Mouse (Mus musculus) brain, embryonic 18.5 days (tissue): ENCODE results near the gene Gnaq.
"Not testable (repeated sequence)": the region's sequence is repeated elsewhere in the genome, so short reads cannot be mapped to it uniquely, and the experiment has no call there.

Source experiments
- DNase-seq: peaks from one replicate; pipeline ENCODE4 v3.0.0-alpha.2; 2012; ENCODE audit warnings: low read depth, low spot score

Gnaq gene

DNA sequence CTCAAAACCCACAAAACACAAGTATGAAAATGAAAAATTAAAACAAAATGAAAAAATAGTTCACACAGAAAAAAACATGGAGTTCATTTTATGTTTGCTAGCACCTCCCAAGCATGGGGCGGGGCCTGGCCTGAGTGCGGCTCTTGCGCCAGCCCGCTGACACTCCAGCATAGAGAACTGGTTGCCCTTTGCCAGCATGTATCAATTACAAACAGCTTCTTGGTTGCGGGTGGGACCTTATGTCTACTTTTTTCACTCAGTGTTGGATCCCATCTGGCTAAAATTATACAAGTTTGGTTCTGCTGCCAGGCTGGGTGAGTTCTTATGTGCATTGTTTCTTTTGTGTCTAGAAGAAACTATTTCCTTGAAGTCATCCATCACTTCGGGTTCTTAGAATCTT, 14.8 kb downstream of the Gnaq start:
- DNase-seq = no peak

GRCm38 (mm10) chr19:16149094-16149493, 16.5 kb downstream of the Gnaq start:
- no peak for DNase-seq

DNA sequence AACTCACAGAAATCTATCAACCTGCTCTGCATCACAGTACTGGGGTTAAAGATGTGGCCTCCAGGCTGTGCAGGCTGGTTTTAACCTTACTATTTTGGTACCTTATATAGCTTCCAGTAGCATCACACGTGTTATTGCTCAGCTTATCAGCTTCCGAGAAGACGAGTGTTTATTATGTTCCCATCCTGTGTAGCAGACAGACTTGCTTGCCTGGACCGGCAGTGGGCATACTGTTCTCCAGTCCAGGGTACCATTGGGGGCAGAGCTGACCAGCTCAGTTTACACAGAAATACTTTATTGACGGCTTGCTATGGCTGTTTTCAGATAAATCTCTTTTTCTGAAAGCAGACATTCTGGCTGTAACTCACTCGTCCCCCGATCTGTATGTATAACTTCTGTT, 17.7 kb downstream of the Gnaq start:
- DNase-seq = no peak

- no peak for DNase-seq
Observed at GRCm38 (mm10) chr19:16153851-16154250, 21.2 kb downstream of the Gnaq start.

- DNase-seq = no peak
Observed at GRCm38 (mm10) chr19:16154480-16154879, 21.8 kb downstream of the Gnaq start.

DNA sequence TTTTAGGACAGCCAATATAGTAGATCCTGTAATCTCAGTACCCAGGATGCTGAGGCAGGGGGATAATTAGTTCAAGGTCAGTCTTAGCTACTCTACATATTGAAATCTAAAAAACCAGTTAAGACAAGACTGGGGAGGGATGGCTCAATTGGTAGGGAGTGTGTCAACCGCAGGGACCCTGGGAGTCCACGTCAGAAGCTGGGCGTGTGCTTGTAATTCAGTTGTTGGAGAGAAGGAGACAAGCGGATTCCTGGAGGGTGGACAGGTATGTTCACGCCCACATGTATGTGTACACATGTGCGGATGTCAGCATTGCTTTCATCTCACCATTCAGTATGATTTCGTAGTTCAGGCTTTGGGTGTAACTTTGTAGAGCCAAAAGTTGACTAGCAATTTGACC, 24.5 kb downstream of the Gnaq start:
- no peak for DNase-seq

GRCm38 (mm10) chr19:16160759-16161158, 28.1 kb downstream of the Gnaq start:
- no peak for DNase-seq

DNA sequence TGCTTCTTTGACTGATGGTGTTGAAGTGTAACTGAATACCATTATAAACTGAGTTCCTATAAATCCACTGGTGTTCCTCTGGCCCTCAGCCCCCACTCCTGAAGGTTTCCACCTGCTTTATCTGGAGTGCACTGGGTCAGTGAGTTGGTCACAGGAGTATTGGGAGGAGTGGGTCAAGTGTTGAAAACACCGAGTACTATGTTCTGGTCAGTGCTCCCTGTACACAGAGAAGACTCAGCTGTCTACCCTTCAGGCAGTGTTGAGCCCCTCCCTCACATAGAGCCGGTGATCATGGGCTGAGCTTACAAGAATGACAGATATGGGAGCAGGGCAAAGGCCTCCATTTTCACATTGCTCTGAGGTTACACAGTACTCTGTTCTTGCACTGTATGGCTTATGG, 28.6 kb downstream of the Gnaq start:
- DNase-seq = no peak

GRCm38 (mm10) chr19:16164396-16164795, 31.8 kb downstream of the Gnaq start:
- DNase-seq = not testable (repeated sequence)

DNA sequence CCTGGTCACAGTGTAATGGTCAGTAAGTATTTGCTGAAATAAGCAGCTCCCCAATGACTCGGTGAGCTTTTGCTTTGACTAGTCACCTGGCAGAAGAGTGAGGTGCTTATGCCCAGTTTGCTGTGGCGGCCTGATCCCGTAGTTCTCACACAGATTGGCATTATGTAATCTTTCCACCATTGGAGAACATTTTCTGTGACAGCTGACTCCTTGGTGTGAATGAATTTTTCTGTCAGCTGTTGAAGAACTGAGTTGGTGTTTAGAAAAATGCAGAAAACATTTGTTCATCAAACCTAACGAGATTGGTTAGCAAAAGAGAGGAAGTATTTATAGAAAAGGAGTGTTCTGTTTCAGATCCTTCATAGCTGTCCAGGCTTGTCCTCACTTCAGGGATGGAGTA, 34.6 kb downstream of the Gnaq start:
- DNase-seq = no peak

DNA sequence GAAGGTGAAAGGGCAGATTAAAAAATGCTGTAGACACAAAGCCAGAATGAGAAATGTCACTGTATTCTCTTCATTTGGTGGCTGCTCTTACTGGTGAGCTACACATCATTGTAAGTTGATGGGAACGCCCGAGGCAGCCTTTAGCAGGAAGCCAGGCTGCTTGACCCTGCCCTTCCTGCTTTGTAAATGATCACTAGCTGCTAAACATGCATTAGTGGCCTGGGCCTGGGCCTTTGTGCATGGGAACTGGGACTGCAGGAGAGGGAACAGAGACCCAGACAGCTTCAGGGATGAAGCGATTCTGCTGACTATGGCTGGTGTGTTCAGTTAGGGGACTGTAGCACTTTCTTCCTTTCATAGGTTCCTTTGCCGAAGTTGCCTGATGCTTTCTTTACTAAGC, 35.6 kb downstream of the Gnaq start:
- no peak for DNase-seq

DNA sequence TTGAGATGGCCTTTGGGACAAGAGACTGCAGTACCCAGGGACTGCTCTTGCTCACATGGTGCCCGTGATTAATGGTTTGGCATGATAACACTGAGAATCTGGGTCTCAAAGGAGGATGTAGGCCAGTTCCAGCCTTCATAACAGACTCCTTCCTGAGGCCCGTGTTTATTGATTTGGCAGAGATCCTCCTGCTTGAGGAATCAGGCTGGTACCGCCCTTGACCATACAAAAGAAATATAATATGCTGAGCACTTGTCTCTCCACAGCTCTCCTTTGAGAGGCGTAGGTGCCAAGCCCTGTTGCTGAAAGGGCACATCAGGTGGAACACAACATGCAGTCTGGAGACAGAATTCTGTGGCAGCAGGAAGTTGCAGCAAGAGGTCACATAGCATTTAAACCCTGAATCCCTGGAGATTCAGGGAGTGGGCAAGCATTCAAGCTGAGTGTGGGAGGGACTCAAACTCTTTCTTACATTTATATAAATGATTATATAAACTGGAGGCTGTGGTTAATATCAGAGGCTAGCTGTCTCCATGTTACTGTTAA, 36.1 kb downstream of the Gnaq start:
- no peak for DNase-seq

DNA sequence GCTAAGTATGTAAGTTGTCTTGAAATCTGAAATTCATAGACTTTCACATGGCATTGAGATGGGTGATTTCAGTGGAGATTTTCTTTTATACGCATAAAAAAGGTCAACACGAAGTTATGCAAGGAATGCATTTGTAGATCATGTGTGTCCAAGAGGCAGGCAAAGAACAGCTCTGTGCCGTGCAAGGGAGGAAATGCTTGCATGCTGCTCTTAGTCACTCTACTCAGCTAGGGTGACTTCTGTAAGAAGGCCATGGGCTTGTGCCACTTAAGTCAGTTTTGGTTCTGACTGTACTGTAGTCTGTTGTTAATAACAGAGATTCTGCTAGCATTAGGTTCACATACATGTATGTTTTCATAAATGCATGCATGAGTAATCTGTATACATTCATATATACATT, 38.1 kb downstream of the Gnaq start:
- DNase-seq = no peak

DNA sequence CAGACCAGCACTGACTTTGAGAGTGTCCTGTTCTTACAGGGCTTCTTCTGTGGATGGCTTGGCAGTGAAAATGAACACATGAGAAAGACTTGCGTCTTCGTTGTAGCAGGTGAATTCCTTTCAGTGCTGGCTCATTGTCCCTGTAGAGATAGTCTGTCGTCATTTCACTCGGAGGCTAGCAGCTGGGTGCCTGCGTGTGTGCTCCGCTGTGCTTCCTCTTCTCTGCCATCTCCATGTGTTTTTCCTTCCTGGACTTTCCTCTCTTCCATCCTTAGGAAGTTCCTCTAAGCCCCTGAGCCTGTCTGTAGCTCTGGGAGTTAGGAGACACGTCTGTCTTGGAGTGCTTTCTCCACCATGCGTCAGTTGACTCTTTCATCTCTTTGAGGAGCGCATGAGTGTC, 41.1 kb downstream of the Gnaq start:
- no peak for DNase-seq

- no peak for DNase-seq
Observed at GRCm38 (mm10) chr19:16176426-16176825, 43.8 kb downstream of the Gnaq start.

DNA sequence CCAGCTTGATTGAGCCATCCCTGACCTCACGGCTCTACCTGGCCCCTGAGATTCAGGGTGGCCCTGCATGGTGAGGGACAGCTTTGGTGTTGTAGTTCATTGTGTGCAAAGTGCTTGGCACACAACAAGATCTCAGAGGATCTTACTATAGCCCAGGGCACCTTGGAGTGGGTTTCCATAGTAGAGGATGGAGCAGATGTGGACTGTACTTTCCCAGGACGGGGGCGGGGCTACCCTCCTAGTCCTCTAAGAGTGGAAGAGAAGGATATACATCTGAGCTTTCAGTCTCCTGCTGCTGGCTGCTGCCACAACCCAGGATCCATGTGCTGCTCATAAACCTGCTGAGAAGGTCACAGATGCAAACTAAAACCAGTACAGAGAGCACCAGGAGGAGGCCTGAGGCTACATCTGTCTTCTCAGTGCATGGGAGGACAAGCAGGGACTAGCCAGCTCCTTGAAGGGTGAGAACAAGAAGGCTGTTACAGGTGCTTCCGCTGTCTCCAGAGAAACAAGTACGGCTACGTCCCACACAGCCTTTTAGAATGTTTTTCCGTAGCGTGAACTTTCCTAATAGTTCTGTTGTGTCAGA, 44.6 kb downstream of the Gnaq start:
- no peak for DNase-seq

- DNase-seq = no peak
Observed at GRCm38 (mm10) chr19:16181258-16181657, 48.6 kb downstream of the Gnaq start.

DNA sequence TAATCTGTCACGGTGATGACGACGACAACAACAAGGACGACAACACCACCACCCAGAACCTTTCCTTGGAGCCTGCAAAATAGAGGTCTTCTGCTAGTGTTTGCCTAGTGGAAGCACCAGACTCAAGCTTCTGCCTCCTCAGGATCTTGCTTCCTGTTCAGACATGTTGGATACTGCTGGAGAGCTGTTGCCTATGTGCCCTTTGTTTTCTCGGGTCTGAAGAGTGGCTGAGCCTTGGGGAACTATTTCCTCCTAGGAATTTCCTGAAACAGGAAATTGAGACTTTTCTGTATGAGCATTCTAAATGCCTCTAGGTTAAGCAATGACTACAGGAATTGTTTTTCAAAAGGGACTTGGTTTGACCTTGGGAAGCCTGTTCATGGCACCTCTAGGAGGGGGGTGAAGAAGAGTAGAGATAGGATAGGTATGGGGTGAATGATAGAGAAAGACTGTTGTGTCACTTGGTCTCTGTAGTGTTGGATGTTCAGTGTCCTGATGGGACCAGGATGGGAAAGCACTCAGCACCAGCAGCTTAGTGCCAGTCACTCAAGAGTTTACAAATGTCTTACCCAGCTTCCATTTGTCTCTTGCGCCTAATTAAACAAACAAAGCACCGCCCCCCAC, 49.3 kb downstream of the Gnaq start:
- no peak for DNase-seq

- DNase-seq = no peak
Observed at GRCm38 (mm10) chr19:16183592-16184365, 51.1 kb downstream of the Gnaq start.

GRCm38 (mm10) chr19:16186984-16187383, 54.4 kb downstream of the Gnaq start:
- no peak for DNase-seq

DNA sequence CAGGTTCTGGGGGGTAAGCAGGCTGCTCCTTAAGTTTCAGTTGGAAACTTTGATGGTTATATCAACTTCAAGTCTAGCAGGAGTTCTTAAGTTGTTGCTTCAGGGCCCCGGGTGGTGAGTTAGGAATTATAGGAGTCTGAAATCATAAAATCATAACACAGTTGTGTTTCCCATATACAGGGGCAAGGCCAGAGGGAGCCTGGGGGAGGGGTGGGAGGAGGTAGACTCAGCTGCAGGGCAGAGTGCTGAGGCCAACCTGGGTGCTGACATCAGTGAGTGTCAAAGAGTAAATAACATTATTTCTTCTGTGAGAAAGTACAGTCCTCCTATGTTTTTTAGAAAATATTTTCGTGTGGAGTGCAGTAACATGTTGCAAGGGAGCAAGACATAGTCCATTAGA, 55.3 kb downstream of the Gnaq start:
- DNase-seq = no peak

GRCm38 (mm10) chr19:16189066-16189765, 56.6 kb downstream of the Gnaq start:
- no peak for DNase-seq
